Mouse (Mus musculus): ENCODE measurements around the gene Dtnb. TPM values are rescaled to one million over a fixed set of nuclear protein-coding genes. Genes with fewer than 3 reads are reported as not detected.

The Dtnb gene
- total and polyA plus RNA-seq, 3 experiments, result 0.38 to 13.1 TPM; not detected in 1

GRCm38 (mm10) chr12:3781482-3781881 is 209.3 kb downstream of the Dtnb start:
- DNase-seq (ENCODE audit: low spot score), result peak; percentile 42
- H3K36me3 ChIP-seq (replicated peaks), result no peaks in the 10 kb centered on the region
- no peak overlapping the region for H3K4me3 ChIP-seq (ENCODE audit: low read depth, low read length)
- ATAC-seq (ENCODE audit: extremely low read depth, insufficient number of reproducible peaks, low FRiP score, poor library complexity, severe bottlenecking), result peak; percentile 78
- no peaks in the 10 kb centered on the region for H3K9me3 ChIP-seq (replicated peaks)
- H3K27me3 ChIP-seq (ENCODE audit: insufficient read depth, low read length), result peaks cover 9% of the 10 kb centered on the region; the same call in 1 of the 2 replicates
- TF ChIP-seq GATA2 (IDR thresholded peaks at IDR 0.05; ENCODE audit: borderline replicate concordance, low read depth, low read length) (no peak), POLR2AphosphoS5 (IDR thresholded peaks at IDR 0.05; ENCODE audit: insufficient replicate concordance, low read depth, low read length) (no peak), GATA1 (IDR thresholded peaks at IDR 0.05; ENCODE audit: borderline replicate concordance, low read length) (no peak), CTCF (IDR thresholded peaks at IDR 0.05; ENCODE audit: low read depth, low read length) (peak; percentile 63)
- H3K4me1 ChIP-seq (ENCODE audit: insufficient read depth, low read depth, low read length), result peaks cover 7% of the 10 kb centered on the region

GRCm38 (mm10) chr12:3783196-3783825 is 211.1 kb downstream of the Dtnb start:
- no peak for ATAC-seq (ENCODE audit: extremely low read depth, insufficient number of reproducible peaks, low FRiP score, poor library complexity, severe bottlenecking)
- Histone ChIP-seq H3K27me3 (ENCODE audit: insufficient read depth, low read length) (peaks cover 6% of the 10 kb centered on the region; the same call in 1 of the 2 replicates), H3K9me3 (replicated peaks) (no peaks in the 10 kb centered on the region), H3K4me1 (ENCODE audit: insufficient read depth, low read depth, low read length) (peaks cover 7% of the 10 kb centered on the region), H3K36me3 (replicated peaks) (no peaks in the 10 kb centered on the region), H3K4me3 (ENCODE audit: low read depth, low read length) (no peak overlapping the region)
- TF ChIP-seq CTCF (IDR thresholded peaks at IDR 0.05; ENCODE audit: low read depth, low read length) (no peak), TAL1 (conservative IDR thresholded peaks at IDR 0.05; ENCODE audit: low read depth, low read length) (no peak), GATA1 (IDR thresholded peaks at IDR 0.05; ENCODE audit: borderline replicate concordance, low read length) (no peak), GATA2 (IDR thresholded peaks at IDR 0.05; ENCODE audit: borderline replicate concordance, low read depth, low read length) (no peak), POLR2AphosphoS5 (IDR thresholded peaks at IDR 0.05; ENCODE audit: insufficient replicate concordance, low read depth, low read length) (no peak)
- no peak for DNase-seq (ENCODE audit: low spot score)

- H3K27me3 ChIP-seq (ENCODE audit: insufficient read depth, low read length), result peaks cover 6% of the 10 kb centered on the region; the same call in 1 of the 2 replicates
- DNase-seq (ENCODE audit: low spot score), result no peak
- H3K36me3 ChIP-seq (replicated peaks), result no peaks in the 10 kb centered on the region
- peaks cover 7% of the 10 kb centered on the region for H3K4me1 ChIP-seq (ENCODE audit: insufficient read depth, low read depth, low read length)
- H3K4me3 ChIP-seq (ENCODE audit: low read depth, low read length), result no peak overlapping the region
- TF ChIP-seq TAL1 (conservative IDR thresholded peaks at IDR 0.05; ENCODE audit: low read depth, low read length), result no peak
- TF ChIP-seq CTCF (IDR thresholded peaks at IDR 0.05; ENCODE audit: low read depth, low read length), result no peak
- TF ChIP-seq GATA1 (IDR thresholded peaks at IDR 0.05; ENCODE audit: borderline replicate concordance, low read length), result no peak
- TF ChIP-seq POLR2AphosphoS5 (IDR thresholded peaks at IDR 0.05; ENCODE audit: insufficient replicate concordance, low read depth, low read length), result no peak
- TF ChIP-seq GATA2 (IDR thresholded peaks at IDR 0.05; ENCODE audit: borderline replicate concordance, low read depth, low read length), result no peak
- no peaks in the 10 kb centered on the region for H3K9me3 ChIP-seq (replicated peaks)
- ATAC-seq (ENCODE audit: extremely low read depth, insufficient number of reproducible peaks, low FRiP score, poor library complexity, severe bottlenecking), result no peak
Measured at GRCm38 (mm10) chr12:3784258-3784657, 212.1 kb downstream of the Dtnb start.

- ATAC-seq (ENCODE audit: extremely low read depth, insufficient number of reproducible peaks, low FRiP score, poor library complexity, severe bottlenecking), result no peak
Measured at GRCm38 (mm10) chr12:3784729-3785128, 212.5 kb downstream of the Dtnb start.

GRCm38 (mm10) chr12:3787041-3787440 is 214.9 kb downstream of the Dtnb start:
- TF ChIP-seq CTCF (IDR thresholded peaks at IDR 0.05; ENCODE audit: low read depth, low read length) (no peak), GATA2 (IDR thresholded peaks at IDR 0.05; ENCODE audit: borderline replicate concordance, low read depth, low read length) (no peak), GATA1 (IDR thresholded peaks at IDR 0.05; ENCODE audit: borderline replicate concordance, low read length) (no peak), TAL1 (conservative IDR thresholded peaks at IDR 0.05; ENCODE audit: low read depth, low read length) (no peak), POLR2AphosphoS5 (IDR thresholded peaks at IDR 0.05; ENCODE audit: insufficient replicate concordance, low read depth, low read length) (no peak)
- Histone ChIP-seq H3K9me3 (replicated peaks) (no peaks in the 10 kb centered on the region), H3K4me1 (ENCODE audit: insufficient read depth, low read depth, low read length) (no peaks in the 10 kb centered on the region), H3K36me3 (replicated peaks) (no peaks in the 10 kb centered on the region), H3K27me3 (ENCODE audit: insufficient read depth, low read length) (peaks cover 2% of the 10 kb centered on the region; the same call in 1 of the 2 replicates), H3K4me3 (ENCODE audit: low read depth, low read length) (no peak overlapping the region)
- DNase-seq (ENCODE audit: low spot score), result no peak
- no peak for ATAC-seq (ENCODE audit: extremely low read depth, insufficient number of reproducible peaks, low FRiP score, poor library complexity, severe bottlenecking)

More at GRCm38 (mm10) chr12:3784729-3785128, 212.5 kb downstream of the Dtnb start:
- no peaks in the 10 kb centered on the region for H3K36me3 ChIP-seq (replicated peaks)
- H3K4me1 ChIP-seq (ENCODE audit: insufficient read depth, low read depth, low read length), result peaks cover 7% of the 10 kb centered on the region
- no peaks in the 10 kb centered on the region for H3K9me3 ChIP-seq (replicated peaks)
- DNase-seq (ENCODE audit: low spot score), result no peak
- H3K4me3 ChIP-seq (ENCODE audit: low read depth, low read length), result no peak overlapping the region
- TF ChIP-seq POLR2AphosphoS5 (IDR thresholded peaks at IDR 0.05; ENCODE audit: insufficient replicate concordance, low read depth, low read length) (no peak), CTCF (IDR thresholded peaks at IDR 0.05; ENCODE audit: low read depth, low read length) (no peak), GATA2 (IDR thresholded peaks at IDR 0.05; ENCODE audit: borderline replicate concordance, low read depth, low read length) (no peak), GATA1 (IDR thresholded peaks at IDR 0.05; ENCODE audit: borderline replicate concordance, low read length) (no peak), TAL1 (conservative IDR thresholded peaks at IDR 0.05; ENCODE audit: low read depth, low read length) (no peak)
- peaks cover 6% of the 10 kb centered on the region; the same call in 1 of the 2 replicates for H3K27me3 ChIP-seq (ENCODE audit: insufficient read depth, low read length)

GRCm38 (mm10) chr12:3787541-3787940 is 215.4 kb downstream of the Dtnb start:
- DNase-seq (ENCODE audit: low spot score), result no peak
- no peak for TF ChIP-seq CTCF (IDR thresholded peaks at IDR 0.05; ENCODE audit: low read depth, low read length)
- no peak for TF ChIP-seq TAL1 (conservative IDR thresholded peaks at IDR 0.05; ENCODE audit: low read depth, low read length)
- no peak for TF ChIP-seq GATA1 (IDR thresholded peaks at IDR 0.05; ENCODE audit: borderline replicate concordance, low read length)
- TF ChIP-seq GATA2 (IDR thresholded peaks at IDR 0.05; ENCODE audit: borderline replicate concordance, low read depth, low read length), result no peak
- TF ChIP-seq POLR2AphosphoS5 (IDR thresholded peaks at IDR 0.05; ENCODE audit: insufficient replicate concordance, low read depth, low read length), result no peak
- ATAC-seq (ENCODE audit: extremely low read depth, insufficient number of reproducible peaks, low FRiP score, poor library complexity, severe bottlenecking), result no peak
- no peak overlapping the region for H3K4me3 ChIP-seq (ENCODE audit: low read depth, low read length)
- H3K27me3 ChIP-seq (ENCODE audit: insufficient read depth, low read length), result peaks cover 2% of the 10 kb centered on the region; the same call in 1 of the 2 replicates
- 0 out of 2 replicates have a peak, but pooled peaks cover 2% of the 10 kb centered on the region for H3K9me3 ChIP-seq (replicated peaks)
- no peaks in the 10 kb centered on the region for H3K4me1 ChIP-seq (ENCODE audit: insufficient read depth, low read depth, low read length)
- H3K36me3 ChIP-seq (replicated peaks), result no peaks in the 10 kb centered on the region
